Mouse (Mus musculus) adrenal gland, postnatal 0 days (tissue): ENCODE results near the gene Abca12. TPM values are rescaled to one million over a fixed set of nuclear protein-coding genes. Genes with fewer than 3 reads are reported as not detected.

Source experiments
- polyA plus RNA-seq: library from polyadenylated mRNA; unstranded; fragments of >200 nt; fragmentation: Nextera tagmentation; extraction: Ambion mirVana; gene quantifications from 2 replicates; pipeline ENCODE4 v1.2.1, GENCODE M21; 2015

Abca12 gene
- polyA plus RNA-seq = 0.08 TPM in 1 of 2 replicates, not detected in the other

GRCm38 (mm10) chr1:71414810-71415209 lies at the start of gene Abca12:
Abca12 (minus strand) TSS chr1:71414910.

Other genes with a start within 250 kb of the Abca12 start
- 22.5 and 31.2 TPM in 2 replicates for gene Atic, start 142.2 kb upstream of the Abca12 start, polyA plus RNA-seq
- gene Fn1, start 238.3 kb upstream of the Abca12 start, polyA plus RNA-seq = 61.0 and 74.4 TPM in 2 replicates